Mouse (Mus musculus) T-cell, adult 66 days (primary cell): ENCODE results near the gene Olfr517. TPM values are rescaled to one million over a fixed set of nuclear protein-coding genes. Genes with fewer than 3 reads are reported as not detected.

Experiments used
- total RNA-seq, 2 experiments: library from RNA; stranded (reverse); gene quantifications; 3 replicates in 1 of 2; 4 replicates in 1 of 2; pipeline ENCODE4 v1.2.4; 2023

Olfr517 gene
- total RNA-seq, result not detected

DNA sequence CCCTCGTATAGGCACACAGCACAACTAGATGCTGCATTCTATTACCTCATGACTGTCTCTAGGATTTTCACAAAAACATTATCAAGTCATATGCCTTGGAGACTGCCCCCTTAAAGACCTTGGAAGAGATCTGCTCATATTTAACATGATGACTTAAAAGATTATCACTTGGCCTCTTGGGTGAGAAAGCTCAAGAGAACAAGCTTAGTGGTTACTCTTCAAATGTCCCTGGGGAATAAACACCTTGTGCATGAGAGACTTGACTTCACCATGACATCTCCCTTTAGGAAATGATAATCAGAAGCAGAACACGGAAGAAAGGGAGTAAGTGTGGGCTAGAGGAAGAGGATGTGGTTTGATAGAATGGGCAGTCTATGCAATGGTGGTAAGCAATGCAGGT, at the start of gene Olfr517:
TSS of gene Olfr517 (minus strand) at position 101 of the 400 bp plus-strand sequence.

GRCm38 (mm10) chr7:108894320-108894719, 22.1 kb upstream of the Olfr517 start, which contains the start of gene Olfr519:
Gene Olfr519 (minus strand): TSS chr7:108894420.

GRCm38 (mm10) chr7:108884906-108885305, 12.7 kb upstream of the Olfr517 start, which contains the start of gene Olfr518:
Gene Olfr518 (minus strand): TSS chr7:108885006.

DNA sequence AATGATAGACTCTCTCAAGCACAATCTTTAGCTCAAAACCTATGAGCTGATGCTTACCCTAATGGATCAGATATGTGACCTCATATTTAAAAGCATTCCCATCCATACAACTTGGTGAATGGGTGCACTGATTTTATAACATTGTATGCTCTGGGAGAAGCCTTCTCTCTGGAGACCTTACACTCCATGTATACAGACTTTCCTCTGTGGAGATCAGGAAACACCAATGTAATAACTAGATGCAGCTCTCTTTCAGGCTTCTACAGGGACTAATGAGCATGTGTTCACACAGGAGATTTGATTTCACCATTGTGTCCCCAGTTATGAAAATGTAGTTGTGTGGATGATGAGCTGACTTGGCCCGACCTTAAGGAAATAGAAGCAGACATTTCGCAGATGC, 21.8 kb downstream of the Olfr517 start, which contains the start of gene Olfr516:
TSS of gene Olfr516 (minus strand) at position 101 of the 400 bp plus-strand sequence.

DNA sequence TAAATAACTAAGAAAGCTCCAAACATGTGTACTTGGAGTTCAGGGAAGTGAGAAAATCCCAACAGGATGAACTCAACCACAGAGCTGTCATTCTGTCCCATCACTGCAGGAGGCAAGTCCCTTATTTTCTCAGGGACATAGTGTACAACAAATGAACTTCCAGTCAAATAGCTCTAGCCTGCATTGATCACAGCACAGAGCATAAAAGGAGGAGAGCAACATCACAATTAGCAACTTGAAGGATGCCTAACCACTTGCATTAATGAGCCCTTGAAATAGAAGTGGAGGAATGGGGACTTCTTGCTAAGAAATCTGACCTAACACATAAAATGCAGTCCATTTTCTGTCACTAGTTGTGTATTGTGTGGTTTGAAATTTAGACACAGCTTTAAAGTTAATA, 46.3 kb downstream of the Olfr517 start, which contains the start of gene Olfr514:
TSS of gene Olfr514 (minus strand) at position 101 of the 400 bp plus-strand sequence.

Other genes with a start within 250 kb of the Olfr517 start
- gene Olfr508, start 242.4 kb downstream of the Olfr517 start, total RNA-seq, result not detected
- gene Olfr509, start 220.5 kb downstream of the Olfr517 start, total RNA-seq, result not detected
- not detected for gene Olfr510, start 206.0 kb downstream of the Olfr517 start, total RNA-seq
- gene Olfr512, start 159.1 kb downstream of the Olfr517 start, total RNA-seq, result not detected
- not detected for gene Olfr513, start 121.4 kb downstream of the Olfr517 start, total RNA-seq
- not detected for gene Olfr514, start 46.4 kb downstream of the Olfr517 start, total RNA-seq
- not detected for gene Olfr516, start 21.9 kb downstream of the Olfr517 start, total RNA-seq
- not detected for gene Olfr518, start 12.6 kb upstream of the Olfr517 start, total RNA-seq
- not detected for gene Olfr519, start 22.0 kb upstream of the Olfr517 start, total RNA-seq
- gene Nlrp10, start 57.8 kb upstream of the Olfr517 start, total RNA-seq, result under 1 TPM; 0.24 to 0.47 TPM
- 100 to 1,000 TPM; 272 to 302 TPM for gene Eif3f, start 62.0 kb upstream of the Olfr517 start, total RNA-seq
- gene Tub, start 78.0 kb upstream of the Olfr517 start, total RNA-seq, result 1 to 10 TPM in 1 of 2 experiments, under 1 TPM in 1; 0.84 to 1.9 TPM
- under 1 TPM in 1 of 2 experiments, not detected in 1; 0.29 TPM for gene Ric3, start 211.0 kb upstream of the Olfr517 start, total RNA-seq